Mouse (Mus musculus): ENCODE results near the gene Thap8. TPM values are rescaled to one million over a fixed set of nuclear protein-coding genes. Genes with fewer than 3 reads are reported as not detected.

Thap8 gene
- total RNA-seq, 2 experiments from 2014 or later, result 0.25 TPM; not detected in 1

DNA sequence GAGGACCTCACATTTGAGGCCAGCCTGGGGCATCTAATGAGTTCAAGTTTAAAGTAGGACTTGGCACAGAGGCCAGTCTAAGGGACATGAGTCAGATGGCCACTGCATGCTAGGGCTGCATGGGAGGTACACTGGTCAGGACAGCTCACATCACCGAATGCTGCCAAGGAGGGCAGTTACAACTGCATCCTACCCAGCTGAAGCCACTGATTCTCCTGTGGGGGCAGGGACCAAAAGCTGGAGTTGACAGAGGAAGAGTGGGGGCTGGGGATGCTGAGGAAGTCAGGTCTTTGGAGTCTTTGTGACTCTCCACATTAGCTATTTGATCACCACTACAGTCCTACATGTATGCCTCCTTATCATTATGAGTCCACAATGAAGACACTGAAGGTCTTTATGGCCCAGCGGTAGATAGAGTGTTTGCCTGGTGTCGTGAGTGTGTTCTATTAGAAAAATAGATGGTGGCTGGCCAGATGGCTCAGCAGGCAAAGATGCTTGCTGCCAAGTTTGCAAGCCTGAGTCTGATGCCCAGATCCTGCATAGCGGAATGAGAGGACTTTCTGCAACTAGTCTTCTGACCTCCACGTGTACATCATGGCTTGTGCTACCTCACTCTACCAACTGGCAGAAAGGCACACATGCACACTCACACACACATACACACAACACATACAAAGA lies 59.7 kb downstream of the Thap8 start:
- intact Hi-C loops (cut with DNase I), result no loop called here
- DNase-seq, result no peak

Other genes starting within 250 kb of the Thap8 start
- 1 to 10 TPM; 1.6 to 1.9 TPM for gene Zfp14, start 228.7 kb upstream of the Thap8 start, total RNA-seq (2021)
- 1 to 10 TPM; 1.4 to 1.7 TPM for gene Zfp82, start 207.2 kb upstream of the Thap8 start, total RNA-seq (2021)
- not detected for gene Gm26920, start 189.7 kb upstream of the Thap8 start, total RNA-seq (2021)
- 1 to 10 TPM; 1.8 to 2.9 TPM for gene Zfp566, start 189.6 kb upstream of the Thap8 start, total RNA-seq (2021)
- 10 to 100 TPM; 25.9 to 28.9 TPM for gene Zfp260, start 185.3 kb upstream of the Thap8 start, total RNA-seq (2021)
- gene Zfp382, start 158.2 kb upstream of the Thap8 start, total RNA-seq (2021), result under 1 TPM; 0.59 to 0.99 TPM
- gene Zfp146, start 110.3 kb upstream of the Thap8 start, total RNA-seq (2021), result 10 to 100 TPM; 19.2 to 23.6 TPM
- 1,000 to 10,000 TPM in 1 of 2 experiments, 100 to 1,000 TPM in 1; 976 to 1,017 TPM for gene Cox7a1, start 96.0 kb upstream of the Thap8 start, total RNA-seq (2021)
- gene Capns1, start 81.3 kb upstream of the Thap8 start, total RNA-seq (2021), result 100 to 1,000 TPM; 188 to 196 TPM
- gene Polr2i, start 48.1 kb upstream of the Thap8 start, total RNA-seq (2021), result 10 to 100 TPM; 53.9 to 58.8 TPM
- gene Tbcb, start 47.8 kb upstream of the Thap8 start, total RNA-seq (2021), result 10 to 100 TPM; 29.9 to 30.0 TPM
- not detected for gene Ovol3, start 44.4 kb upstream of the Thap8 start, total RNA-seq (2021)
- 1 to 10 TPM; 2.2 to 2.7 TPM for gene Wdr62, start 325 bp downstream of the Thap8 start, total RNA-seq (2021)
- gene Clip3, start 11.6 kb downstream of the Thap8 start, total RNA-seq (2021), result 1 to 10 TPM; 4.5 to 5.6 TPM
- 10 to 100 TPM; 18.3 to 18.4 TPM for gene Alkbh6, start 28.6 kb downstream of the Thap8 start, total RNA-seq (2021)
- gene Syne4, start 34.7 kb downstream of the Thap8 start, total RNA-seq (2021), result 1 to 10 TPM in 1 of 2 experiments, not detected in 1; 1.9 TPM
- under 1 TPM; 0.48 to 0.72 TPM for gene E130208F15Rik, start 41.6 kb downstream of the Thap8 start, total RNA-seq (2021)
- gene Sdhaf1, start 43.8 kb downstream of the Thap8 start, total RNA-seq (2021), result 1 to 10 TPM; 6.9 to 7.3 TPM
- gene Lrfn3, start 82.7 kb downstream of the Thap8 start, total RNA-seq (2021), result 1 to 10 TPM; 2.9 to 3.2 TPM
- gene Tyrobp, start 133.7 kb downstream of the Thap8 start, total RNA-seq (2021), result 1 to 10 TPM; 2.9 to 5.7 TPM
- gene Hcst, start 139.8 kb downstream of the Thap8 start, total RNA-seq (2021), result under 1 TPM in 1 of 2 experiments, not detected in 1; 0.86 TPM
- gene Nfkbid, start 141.6 kb downstream of the Thap8 start, total RNA-seq (2021), result under 1 TPM; 0.12 to 0.20 TPM
- gene Aplp1, start 165.4 kb downstream of the Thap8 start, total RNA-seq (2021), result 1 to 10 TPM in 1 of 2 experiments, under 1 TPM in 1; 0.62 to 1.0 TPM
- gene Kirrel2, start 177.6 kb downstream of the Thap8 start, total RNA-seq (2021), result not detected
- not detected for gene Nphs1, start 178.2 kb downstream of the Thap8 start, total RNA-seq (2021)
- gene Prodh2, start 213.5 kb downstream of the Thap8 start, total RNA-seq (2021), result not detected